In genomic region chr12:116280149-116280652, GRCm38 (mm10) we compare ENCODE assay signal across 8 mouse cellular contexts. TPM values are rescaled to one million over a fixed set of nuclear protein-coding genes. Genes with fewer than 3 reads are reported as not detected.
A peak's percentile ranks its signal among the peaks of the same experiment; 100 is the strongest.
DNase-seq lines count a peak whose midpoint lies in the region; ATAC-seq and TF ChIP-seq lines count a peak whose summit lies in the region.

No protein-coding gene starts in this region.

- H3K4me3 ChIP-seq in heart, embryonic 11.5 days (ENCODE audit: low read depth, low read length), result peak overlapping the region; percentile 93
- peak overlapping the region; percentile 98 for H3K4me3 ChIP-seq in E14TG2a.4 (replicated peaks; ENCODE audit: low read length)
- H3K4me3 ChIP-seq in forebrain, embryonic 13.5 days, result peak overlapping the region; percentile 79
- H3K4me3 ChIP-seq in liver, embryonic 14.5 days (ENCODE audit: insufficient read depth in 1 of 2, low read depth in 2 of 2, low read length in 2 of 2), result peak overlapping the region; percentile 74 to 90

- no peak for TF ChIP-seq CTCF in E14TG2a.4 (conservative IDR thresholded peaks at IDR 0.05; ENCODE audit: low read length)
- no peak for TF ChIP-seq CTCF in liver, embryonic 14.5 days (IDR thresholded peaks at IDR 0.05; ENCODE audit: low read depth)

- H3K27me3 ChIP-seq in heart, embryonic 11.5 days (ENCODE audit: control insufficient read depth, insufficient read depth, low read length), result 0 out of 2 replicates have a peak, but pooled peaks cover 2% of the 10 kb centered on the region
- no peaks in the 10 kb centered on the region for H3K27me3 ChIP-seq in E14TG2a.4 (ENCODE audit: insufficient read depth, low read length)
- H3K27me3 ChIP-seq in forebrain, embryonic 13.5 days, result no peaks in the 10 kb centered on the region
- no peaks in the 10 kb centered on the region for H3K27me3 ChIP-seq in liver, embryonic 14.5 days (ENCODE audit: control insufficient read depth, insufficient read depth, low read length)

- H3K27ac ChIP-seq in heart, embryonic 11.5 days (ENCODE audit: low read depth, low read length), result peak overlapping the region; percentile 98
- H3K27ac ChIP-seq in forebrain, embryonic 13.5 days, result peak overlapping the region; percentile 97
- peak overlapping the region; percentile 82 for H3K27ac ChIP-seq in liver, embryonic 14.5 days

- no peak; the same call in 1 of the 2 replicates for ATAC-seq in heart, embryonic 11.5 days (replicated peaks; ENCODE audit: insufficient number of reproducible peaks, low FRiP score, low TSS enrichment)
- no peak for ATAC-seq in forebrain, embryonic 13.5 days
- ATAC-seq in liver, embryonic 14.5 days (ENCODE audit: insufficient read depth), result peak; percentile 0

- H3K9ac ChIP-seq in heart, embryonic 11.5 days (ENCODE audit: low read depth, low read length), result peak overlapping the region; percentile 97
- peak overlapping the region; percentile 89 for H3K9ac ChIP-seq in forebrain, embryonic 13.5 days
- peak overlapping the region; percentile 93 for H3K9ac ChIP-seq in liver, embryonic 14.5 days (replicated peaks)

- no peak for DNase-seq in heart, postnatal 36 days
- no peak for DNase-seq in liver, embryonic 14.5 days (ENCODE audit: low read depth in 3 of 3, low spot score in 3 of 3)
- DNase-seq in yolk sac, embryonic 10.5 days (ENCODE audit: low spot score), result no peak
- no peak for DNase-seq in layer of hippocampus, postnatal 36 days
- DNase-seq in natural killer cell, adult 2 months (ENCODE audit: low spot score in 2 of 2), result no peak

- intact Hi-C loops in heart, postnatal 36 days (cut with DNase I), result loop anchor here (2.0 to 5.0 kb wide), 4 partner anchors 47 to 233 kb away; partner anchors contain the start of genes Ncapg2 and Zfp386

- WGBS in heart, embryonic 11.5 days (ENCODE audit: insufficient replicate concordance), result 5% methylated on average over 7 of the region's 7 CpGs
- 1% methylated on average over 7 of the region's 7 CpGs for WGBS in forebrain, embryonic 13.5 days
- 3% methylated on average over 7 of the region's 7 CpGs for WGBS in liver, embryonic 14.5 days (ENCODE audit: insufficient replicate concordance)

- peak overlapping the region; percentile 91 for H3K4me2 ChIP-seq in heart, embryonic 11.5 days
- H3K4me2 ChIP-seq in forebrain, embryonic 13.5 days, result peak overlapping the region; percentile 99
- peak overlapping the region; percentile 87 for H3K4me2 ChIP-seq in liver, embryonic 14.5 days (ENCODE audit: low read depth)

- no peaks in the 10 kb centered on the region for H3K36me3 ChIP-seq in heart, embryonic 11.5 days (ENCODE audit: control insufficient read depth, insufficient read depth, low read length)
- H3K36me3 ChIP-seq in E14TG2a.4 (ENCODE audit: insufficient read depth, low read length), result no peaks in the 10 kb centered on the region
- no peaks in the 10 kb centered on the region for H3K36me3 ChIP-seq in forebrain, embryonic 13.5 days (ENCODE audit: poor library complexity, severe bottlenecking)
- H3K36me3 ChIP-seq in liver, embryonic 14.5 days (replicated peaks; ENCODE audit: control insufficient read depth, insufficient read depth, low read depth), result no peaks in the 10 kb centered on the region

- no peak for TF ChIP-seq EP300 in liver, embryonic 14.5 days (IDR thresholded peaks at IDR 0.05; ENCODE audit: low read depth)

- no peaks in the 10 kb centered on the region for H3K9me3 ChIP-seq in heart, embryonic 11.5 days (replicated peaks; ENCODE audit: control insufficient read depth, low read length)
- H3K9me3 ChIP-seq in E14TG2a.4 (ENCODE audit: low read length), result no peaks in the 10 kb centered on the region
- no peaks in the 10 kb centered on the region for H3K9me3 ChIP-seq in forebrain, embryonic 13.5 days (replicated peaks)
- H3K9me3 ChIP-seq in liver, embryonic 14.5 days (ENCODE audit: control insufficient read depth, low read length), result no peaks in the 10 kb centered on the region

- no peaks in the 10 kb centered on the region for H3K4me1 ChIP-seq in heart, embryonic 11.5 days (ENCODE audit: control insufficient read depth, insufficient read depth, low read length)
- H3K4me1 ChIP-seq in E14TG2a.4 (replicated peaks; ENCODE audit: low read depth, low read length), result peaks cover 21% of the 10 kb centered on the region
- H3K4me1 ChIP-seq in forebrain, embryonic 13.5 days, result peaks cover 16% of the 10 kb centered on the region
- peaks cover 26 to 40% of the 10 kb centered on the region in 2 experiments for H3K4me1 ChIP-seq in liver, embryonic 14.5 days (replicated peaks; ENCODE audit: control insufficient read depth in 2 of 2, insufficient read depth in 2 of 2, low read length in 1 of 2)

RNA-seq across cellular contexts. Expression of gene Esyt2, which starts 0.8 kb away (rescaled TPM):
- 15.7 and 16.6 TPM in 2 replicates for polyA plus RNA-seq in heart, embryonic 11.5 days (2014; fragmentation: Nextera tagmentation; extraction: Ambion mirVana)
- 10 to 100 TPM; 27.7 to 29.9 TPM for total RNA-seq in heart, postnatal 36 days (2021)
- polyA plus RNA-seq in forebrain, embryonic 13.5 days (2015; fragmentation: Nextera tagmentation; extraction: Ambion mirVana), result 9.9 and 10.9 TPM in 2 replicates
- polyA plus RNA-seq in liver, embryonic 14.5 days (2012; rRNA removed), result 4.7 and 6.3 TPM in 2 replicates
- 10.4 and 12.7 TPM in 2 replicates for polyA plus RNA-seq in liver, embryonic 14.5 days (2014; fragmentation: Nextera tagmentation; extraction: Ambion mirVana)
- 10 to 100 TPM; 71.7 to 72.9 TPM for total RNA-seq in layer of hippocampus, postnatal 36 days (2021)

RNA-seq across cellular contexts. Expression of gene Gm11027, which starts 5.0 kb away (rescaled TPM):
- not detected in 2 replicates for polyA plus RNA-seq in heart, embryonic 11.5 days (2014; fragmentation: Nextera tagmentation; extraction: Ambion mirVana)
- total RNA-seq in heart, postnatal 36 days (2021), result not detected
- not detected in 2 replicates for polyA plus RNA-seq in forebrain, embryonic 13.5 days (2015; fragmentation: Nextera tagmentation; extraction: Ambion mirVana)
- not detected in 2 replicates for polyA plus RNA-seq in liver, embryonic 14.5 days (2012; rRNA removed)
- not detected in 2 replicates for polyA plus RNA-seq in liver, embryonic 14.5 days (2014; fragmentation: Nextera tagmentation; extraction: Ambion mirVana)
- total RNA-seq in layer of hippocampus, postnatal 36 days (2021), result not detected

RNA-seq across cellular contexts. Expression of gene Wdr60, which starts 17.4 kb away (rescaled TPM):
- 7.3 and 9.3 TPM in 2 replicates for polyA plus RNA-seq in heart, embryonic 11.5 days (2014; fragmentation: Nextera tagmentation; extraction: Ambion mirVana)
- 1 to 10 TPM; 2.2 to 2.7 TPM for total RNA-seq in heart, postnatal 36 days (2021)
- 19.9 and 20.5 TPM in 2 replicates for polyA plus RNA-seq in forebrain, embryonic 13.5 days (2015; fragmentation: Nextera tagmentation; extraction: Ambion mirVana)
- polyA plus RNA-seq in liver, embryonic 14.5 days (2012; rRNA removed), result 1.9 and 2.2 TPM in 2 replicates
- polyA plus RNA-seq in liver, embryonic 14.5 days (2014; fragmentation: Nextera tagmentation; extraction: Ambion mirVana), result 2.1 and 2.3 TPM in 2 replicates
- 10 to 100 TPM; 17.2 to 17.6 TPM for total RNA-seq in layer of hippocampus, postnatal 36 days (2021)
